Mouse (Mus musculus): Measurements from ENCODE around the gene Ssu72. TPM values are rescaled to one million over a fixed set of nuclear protein-coding genes. Genes with fewer than 3 reads are reported as not detected.
A peak's percentile ranks its signal among the peaks of the same experiment; 100 is the strongest.
"Not testable (repeated sequence)": the region's sequence is repeated elsewhere in the genome, so short reads cannot be mapped to it uniquely, and the experiment has no call there.

Gene Ssu72
- polyA plus RNA-seq (2016; fragmentation: Nextera tagmentation; extraction: Ambion mirVana) = 80.8 and 91.2 TPM in 2 replicates

DNA sequence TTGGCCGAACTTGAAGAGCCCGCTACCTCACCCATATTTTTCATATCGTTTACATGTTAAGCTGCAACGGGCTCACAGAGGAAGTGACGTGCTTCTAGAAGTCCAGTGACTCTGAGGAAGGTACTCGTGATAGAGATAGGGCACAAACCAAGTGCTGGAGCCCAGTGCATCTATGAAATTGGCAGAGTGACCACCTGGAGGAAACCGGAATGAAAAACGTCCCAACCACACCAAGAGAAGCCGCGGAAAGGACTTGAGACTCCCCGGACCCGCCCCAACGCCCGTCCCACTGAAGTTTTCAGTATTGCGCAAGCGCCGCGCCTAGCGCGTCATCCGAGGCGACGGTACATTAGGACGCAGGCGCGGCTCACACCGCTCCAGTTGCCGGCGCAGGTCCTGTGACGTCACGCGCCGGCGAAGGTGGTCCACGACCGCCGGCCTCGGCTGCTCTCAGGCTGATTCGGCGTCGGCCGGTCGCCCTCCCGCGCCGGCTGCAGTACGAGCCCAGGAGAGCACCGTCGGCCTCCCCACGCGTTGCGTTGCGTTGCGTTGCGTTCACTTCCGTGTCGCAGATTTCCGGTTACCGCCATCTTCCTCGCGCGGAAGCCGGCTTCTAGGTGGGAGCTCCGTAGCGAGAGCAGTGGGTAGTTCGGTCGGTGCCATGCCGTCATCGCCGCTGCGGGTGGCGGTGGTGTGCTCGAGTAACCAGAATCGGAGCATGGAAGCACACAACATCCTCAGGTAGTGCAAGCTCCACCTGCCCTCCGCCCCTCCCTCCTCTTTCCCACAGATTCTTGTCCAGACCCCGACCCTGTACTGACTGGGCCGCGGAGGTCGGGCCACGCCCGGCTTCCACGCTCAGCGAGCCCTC lies at the start of gene Ssu72:
TSS of gene Ssu72 (plus strand) at position 80 of the 871 bp plus-strand sequence.
- Histone ChIP-seq H3K4me3 (peak within 1 kb of the TSS; percentile 92), H3K27ac (peak within 1 kb of the TSS; percentile 93), H3K9me3 (replicated peaks) (no peaks in the 10 kb centered on the region), H3K4me1 (peaks cover 49% of the 10 kb centered on the region), H3K36me3 (peaks cover 8% of the 10 kb centered on the region), H3K9ac (peak within 1 kb of the TSS; percentile 93), H3K27me3 (replicated peaks) (no peaks in the 10 kb centered on the region), H3K4me2 (peak within 1 kb of the TSS; percentile 76)
- ATAC-seq = peak; percentile 93
- under 1% methylated on average over 83 of the region's 83 CpGs for WGBS (ENCODE audit: insufficient replicate concordance)

- no peak overlapping the region for H3K4me2 ChIP-seq
- H3K9me3 ChIP-seq (replicated peaks) = no peaks in the 10 kb centered on the region
- WGBS (ENCODE audit: insufficient replicate concordance) = 83% methylated on average over 13 of the region's 13 CpGs
- H3K27ac ChIP-seq = no peak overlapping the region
- H3K36me3 ChIP-seq = peaks cover 4% of the 10 kb centered on the region
- H3K4me3 ChIP-seq = no peak overlapping the region
- H3K9ac ChIP-seq = no peak overlapping the region
- peaks cover 43% of the 10 kb centered on the region for H3K4me1 ChIP-seq
- peaks cover 50% of the 10 kb centered on the region for H3K27me3 ChIP-seq (replicated peaks)
- ATAC-seq = no peak
Measured at GRCm38 (mm10) chr4:155656214-155656751, 48.3 kb upstream of the Ssu72 start.

- H3K36me3 ChIP-seq = no peaks in the 10 kb centered on the region
- H3K4me3 ChIP-seq = no peak overlapping the region
- H3K9ac ChIP-seq = no peak overlapping the region
- no peak overlapping the region for H3K4me2 ChIP-seq
- H3K4me1 ChIP-seq = peaks cover 25% of the 10 kb centered on the region
- H3K9me3 ChIP-seq (replicated peaks) = no peaks in the 10 kb centered on the region
- no peak overlapping the region for H3K27ac ChIP-seq
- ATAC-seq = no peak
- 78% methylated on average over 10 of the region's 10 CpGs for WGBS (ENCODE audit: insufficient replicate concordance)
- peaks cover 23% of the 10 kb centered on the region for H3K27me3 ChIP-seq (replicated peaks)
Measured at GRCm38 (mm10) chr4:155658961-155659360, 45.6 kb upstream of the Ssu72 start.

DNA sequence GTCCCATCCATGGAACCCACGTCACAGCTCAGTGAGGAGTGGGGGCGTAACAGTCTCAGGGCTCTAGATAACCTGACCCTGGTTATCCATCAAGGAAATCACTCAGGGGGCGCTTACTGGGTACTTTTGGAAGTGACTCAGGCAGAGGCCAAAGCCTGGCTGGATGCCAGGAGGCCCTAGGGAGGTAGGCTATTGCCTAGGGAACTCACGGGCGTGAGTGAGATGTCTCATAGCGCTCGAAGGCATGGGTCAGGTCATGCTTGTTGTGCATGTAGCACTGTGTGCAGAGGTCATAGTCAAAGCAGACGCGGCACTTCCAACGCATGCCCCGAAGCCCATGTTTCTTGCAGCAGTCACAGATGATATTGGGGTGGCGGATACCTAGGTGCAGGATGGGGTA lies 44.0 kb upstream of the Ssu72 start:
- WGBS (ENCODE audit: insufficient replicate concordance) = 82% methylated on average over 12 of the region's 12 CpGs
- no peak overlapping the region for H3K4me3 ChIP-seq
- H3K4me1 ChIP-seq = peaks cover 8% of the 10 kb centered on the region
- no peak overlapping the region for H3K27ac ChIP-seq
- no peak overlapping the region for H3K9ac ChIP-seq
- H3K27me3 ChIP-seq (replicated peaks) = peaks cover 7% of the 10 kb centered on the region
- no peaks in the 10 kb centered on the region for H3K9me3 ChIP-seq (replicated peaks)
- H3K4me2 ChIP-seq = no peak overlapping the region
- ATAC-seq = peak; percentile 22; the same call in 1 of the 2 replicates
- no peaks in the 10 kb centered on the region for H3K36me3 ChIP-seq

DNA sequence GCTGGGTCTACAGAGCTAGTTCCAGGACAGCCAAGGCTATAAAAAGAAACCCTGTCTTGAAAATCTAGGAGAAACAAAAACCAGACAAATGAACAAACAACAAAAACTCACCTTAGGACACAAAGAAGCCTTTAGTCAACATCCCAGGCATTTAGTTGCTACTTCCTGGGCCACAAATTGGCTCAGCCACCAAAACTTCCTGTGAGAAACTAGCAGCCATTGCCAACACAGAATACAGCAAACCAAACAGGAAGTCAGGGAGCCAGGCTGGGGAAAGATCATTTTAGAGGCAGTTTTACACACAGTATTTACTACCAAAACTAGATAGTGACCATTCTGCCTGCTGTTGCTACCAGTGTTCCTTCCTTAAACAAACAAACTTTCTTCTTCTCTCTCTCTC lies 37.7 kb upstream of the Ssu72 start:
- no peak for ATAC-seq
- no peak overlapping the region for H3K4me3 ChIP-seq
- no peak overlapping the region for H3K4me2 ChIP-seq
- no peaks in the 10 kb centered on the region for H3K27me3 ChIP-seq (replicated peaks)
- H3K9ac ChIP-seq = no peak overlapping the region
- no peaks in the 10 kb centered on the region for H3K9me3 ChIP-seq (replicated peaks)
- no peaks in the 10 kb centered on the region for H3K36me3 ChIP-seq
- no peak overlapping the region for H3K27ac ChIP-seq
- peaks cover 24% of the 10 kb centered on the region for H3K4me1 ChIP-seq

- peak; percentile 99 for ATAC-seq
- Histone ChIP-seq H3K36me3 (no peaks in the 10 kb centered on the region), H3K4me1 (peaks cover 17% of the 10 kb centered on the region), H3K9me3 (replicated peaks) (no peaks in the 10 kb centered on the region), H3K27ac (peak within 1 kb of the TSS; percentile 56), H3K9ac (peak within 1 kb of the TSS; percentile 81), H3K4me2 (peak within 1 kb of the TSS; percentile 90), H3K27me3 (replicated peaks) (peaks cover 2% of the 10 kb centered on the region; the same call in 1 of the 2 replicates), H3K4me3 (peak within 1 kb of the TSS; percentile 87)
- WGBS (ENCODE audit: insufficient replicate concordance) = under 1% methylated on average over 73 of the region's 73 CpGs
Measured at GRCm38 (mm10) chr4:155668689-155669597, 35.7 kb upstream of the Ssu72 start, which contains the start of gene Mib2. TSS of gene Mib2 (minus strand) at chr4:155669198.

GRCm38 (mm10) chr4:155669598-155670075 lies 35.0 kb upstream of the Ssu72 start:
- Histone ChIP-seq H3K4me1 (peaks cover 17% of the 10 kb centered on the region), H3K27ac (no peak overlapping the region), H3K9ac (peak overlapping the region; percentile 81; the same call in 1 of the 2 replicates), H3K27me3 (replicated peaks) (peaks cover 5% of the 10 kb centered on the region; the same call in 1 of the 2 replicates), H3K4me2 (peak overlapping the region; percentile 90), H3K4me3 (peak overlapping the region; percentile 87), H3K9me3 (replicated peaks) (no peaks in the 10 kb centered on the region), H3K36me3 (no peaks in the 10 kb centered on the region)
- ATAC-seq = no peak
- WGBS (ENCODE audit: insufficient replicate concordance) = 1% methylated on average over 8 of the region's 8 CpGs

DNA sequence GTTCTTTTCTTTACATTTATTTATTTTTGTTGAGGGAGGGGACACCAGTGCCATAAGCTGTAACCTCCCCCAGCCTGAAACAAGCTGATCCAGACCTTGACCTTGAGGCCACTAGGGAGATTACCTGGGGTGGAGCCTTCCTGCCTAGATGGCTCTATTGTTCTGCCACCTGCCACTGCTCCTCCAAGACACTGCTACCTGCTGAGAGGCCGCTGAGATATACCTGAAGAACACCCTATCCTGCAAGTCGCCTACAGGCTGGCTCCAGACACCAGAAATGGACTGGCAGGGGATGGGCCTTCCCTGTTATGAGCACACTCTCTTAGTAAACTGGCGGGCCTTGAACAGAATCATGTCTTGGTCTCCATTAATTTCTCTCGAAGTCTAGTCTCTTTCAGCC lies 34.4 kb upstream of the Ssu72 start:
- H3K4me1 ChIP-seq = peaks cover 17% of the 10 kb centered on the region
- 67% methylated on average over 4 of the region's 4 CpGs for WGBS (ENCODE audit: insufficient replicate concordance)
- not testable (repeated sequence) for ATAC-seq; H3K9ac ChIP-seq; H3K9me3 ChIP-seq (replicated peaks); H3K27me3 ChIP-seq (replicated peaks); H3K27ac ChIP-seq; H3K36me3 ChIP-seq
- H3K4me2 ChIP-seq = peak overlapping the region; percentile 90
- peak overlapping the region; percentile 87; the same call in 1 of the 2 replicates for H3K4me3 ChIP-seq

DNA sequence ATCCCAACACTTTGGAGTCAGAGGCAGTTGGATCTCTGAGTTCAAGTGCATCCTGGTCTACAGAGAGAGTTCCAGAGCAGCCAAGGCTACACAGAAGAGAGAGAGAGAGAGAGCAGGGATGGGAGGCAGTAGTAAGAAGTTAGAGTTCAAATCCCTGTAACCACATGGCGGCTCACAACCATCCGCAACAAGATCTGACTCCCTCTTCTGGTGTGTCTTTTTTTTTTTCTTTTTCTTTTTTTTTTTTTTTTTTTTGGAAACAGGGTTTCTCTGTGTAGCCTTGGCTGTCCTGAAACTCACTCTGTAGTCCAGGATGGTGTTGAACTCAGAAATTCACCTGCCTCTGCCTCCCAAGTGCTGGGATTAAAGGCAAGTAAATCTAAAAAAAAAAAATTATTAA lies 32.5 kb upstream of the Ssu72 start:
- Histone ChIP-seq H3K9ac (no peak overlapping the region), H3K27ac (no peak overlapping the region), H3K9me3 (replicated peaks) (no peaks in the 10 kb centered on the region), H3K4me3 (no peak overlapping the region), H3K27me3 (replicated peaks) (peaks cover 5% of the 10 kb centered on the region; the same call in 1 of the 2 replicates), H3K4me1 (peaks cover 17% of the 10 kb centered on the region), H3K36me3 (no peaks in the 10 kb centered on the region), H3K4me2 (no peak overlapping the region)
- no peak for ATAC-seq
- WGBS (ENCODE audit: insufficient replicate concordance) = 44% methylated on average over 2 of the region's 2 CpGs

- Histone ChIP-seq H3K9me3 (replicated peaks) (no peaks in the 10 kb centered on the region), H3K4me1 (no peaks in the 10 kb centered on the region), H3K4me3 (no peak overlapping the region), H3K27ac (no peak overlapping the region), H3K36me3 (no peaks in the 10 kb centered on the region), H3K4me2 (no peak overlapping the region), H3K27me3 (replicated peaks) (peaks cover 5% of the 10 kb centered on the region; the same call in 1 of the 2 replicates), H3K9ac (no peak overlapping the region)
- no peak for ATAC-seq
- 61% methylated on average over 2 of the region's 2 CpGs for WGBS (ENCODE audit: insufficient replicate concordance)
Measured at GRCm38 (mm10) chr4:155675991-155676390, 28.6 kb upstream of the Ssu72 start.

DNA sequence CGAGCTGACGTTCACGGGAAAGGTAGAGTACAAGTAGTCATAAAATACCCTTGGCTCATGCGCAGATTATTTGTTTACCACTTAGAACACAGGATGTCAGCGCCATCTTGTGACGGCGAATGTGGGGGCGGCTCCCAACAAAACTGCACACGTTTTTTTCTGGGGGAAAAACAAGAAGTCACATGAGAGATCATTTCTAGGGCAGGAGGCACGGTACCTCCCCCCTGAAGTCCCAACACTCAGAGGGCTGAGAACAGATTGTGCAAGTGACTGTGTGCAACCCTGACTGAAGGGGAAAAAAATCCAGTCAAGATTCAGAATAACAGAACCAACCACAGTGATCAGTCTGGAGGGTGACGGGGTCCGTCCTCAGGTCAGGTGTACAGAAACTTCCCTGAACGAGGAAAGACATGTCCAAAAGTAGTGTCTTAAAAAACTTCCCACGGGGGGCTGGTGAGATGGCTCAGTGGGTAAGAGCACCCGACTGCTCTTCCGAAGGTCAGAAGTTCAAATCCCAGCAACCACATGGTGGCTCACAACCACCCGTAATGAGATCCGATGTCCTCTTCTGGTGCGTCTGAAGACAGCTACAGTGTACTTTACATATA lies 20.8 kb upstream of the Ssu72 start:
- H3K4me2 ChIP-seq; H3K9me3 ChIP-seq (replicated peaks); H3K9ac ChIP-seq; H3K27ac ChIP-seq; H3K4me3 ChIP-seq; H3K36me3 ChIP-seq; ATAC-seq; H3K4me1 ChIP-seq: not testable (repeated sequence)
- H3K27me3 ChIP-seq (replicated peaks) = peaks cover 12% of the 10 kb centered on the region
- 82% methylated on average over 16 of the region's 19 CpGs for WGBS (ENCODE audit: insufficient replicate concordance)
